Mouse (Mus musculus) megakaryocyte, embryonic 14.5 days (primary cell): Measurements from ENCODE around the gene Dexi.

Experiments used
- FLI1 ChIP-seq: IDR thresholded peaks from 2 replicates; pipeline ENCODE4 v1.6.1; 2012; ENCODE audit warnings: low read length, inconsistent platforms, mixed read lengths
- GATA1 ChIP-seq: IDR thresholded peaks from 3 replicates; pipeline ENCODE4 v1.6.1; 2012; ENCODE audit warnings: mixed read lengths, low read length, inconsistent platforms, borderline replicate concordance

GRCm38 (mm10) chr16:10499122-10499521 is 43.7 kb downstream of the Dexi start:
- no peak for TF ChIP-seq GATA1
- TF ChIP-seq FLI1: no peak
